Mouse (Mus musculus): ENCODE results near the gene Zfp428. TPM values are rescaled to one million over a fixed set of nuclear protein-coding genes. Genes with fewer than 3 reads are reported as not detected.
A peak's percentile ranks its signal among the peaks of the same experiment; 100 is the strongest.

Zfp428 gene
- total RNA-seq (2021) = 10 to 100 TPM; 15.1 to 15.6 TPM

GRCm38 (mm10) chr7:24506838-24507725 lies at the start of gene Zfp428:
Zfp428 (plus strand) TSS chr7:24507006.
- DNase-seq (ENCODE audit: low spot score) = peak; percentile 72
- intact Hi-C loops (cut with DNase I) = loop anchor here (2.0 kb wide), 1 partner anchor 24 kb away; the partner anchor contains the start of gene Irgq

GRCm38 (mm10) chr7:24457726-24458370 lies 49.0 kb upstream of the Zfp428 start:
- no peak for DNase-seq (ENCODE audit: low spot score)
- intact Hi-C loops (cut with DNase I) = no loop called here

GRCm38 (mm10) chr7:24459440-24459839 lies 47.4 kb upstream of the Zfp428 start:
- no peak for DNase-seq (ENCODE audit: low spot score)
- intact Hi-C loops (cut with DNase I) = no loop called here

GRCm38 (mm10) chr7:24459843-24460242 lies 47.0 kb upstream of the Zfp428 start:
- intact Hi-C loops (cut with DNase I) = no loop called here
- peak; percentile 55 for DNase-seq (ENCODE audit: low spot score)

- peak; percentile 13 for DNase-seq (ENCODE audit: low spot score)
- intact Hi-C loops (cut with DNase I) = no loop called here
These were observed 45.3 kb upstream of the Zfp428 start for GRCm38 (mm10) chr7:24461376-24462051.

- DNase-seq (ENCODE audit: low spot score) = peak; percentile 29
- intact Hi-C loops (cut with DNase I) = no loop called here
These were observed 44.2 kb upstream of the Zfp428 start, which contains the start of gene Plaur for GRCm38 (mm10) chr7:24462388-24463319. Plaur (plus strand) TSS chr7:24462484.

GRCm38 (mm10) chr7:24466835-24467234 lies 40.0 kb upstream of the Zfp428 start:
- no peak for DNase-seq (ENCODE audit: low spot score)
- intact Hi-C loops (cut with DNase I) = no loop called here

GRCm38 (mm10) chr7:24467886-24468285 lies 38.9 kb upstream of the Zfp428 start:
- intact Hi-C loops (cut with DNase I) = no loop called here

GRCm38 (mm10) chr7:24469126-24469525 lies 37.7 kb upstream of the Zfp428 start:
- DNase-seq (ENCODE audit: low spot score) = no peak
- intact Hi-C loops (cut with DNase I) = no loop called here

More at GRCm38 (mm10) chr7:24467886-24468285, 38.9 kb upstream of the Zfp428 start:
- DNase-seq (ENCODE audit: low spot score) = no peak

GRCm38 (mm10) chr7:24470356-24470755 lies 36.5 kb upstream of the Zfp428 start:
- no peak for DNase-seq (ENCODE audit: low spot score)
- intact Hi-C loops (cut with DNase I) = loop anchor here (10.0 kb wide), 1 partner anchor 184 kb away; no protein-coding TSS in a partner anchor

GRCm38 (mm10) chr7:24472442-24472841 lies 34.4 kb upstream of the Zfp428 start:
- DNase-seq (ENCODE audit: low spot score) = no peak
- intact Hi-C loops (cut with DNase I) = loop anchor here (2.0 to 10.0 kb wide), 2 partner anchors 92 to 182 kb away; no protein-coding TSS in a partner anchor

- intact Hi-C loops (cut with DNase I) = loop anchor here (1.0 to 10.0 kb wide), 3 partner anchors 32 to 182 kb away; no protein-coding TSS in a partner anchor
- no peak for DNase-seq (ENCODE audit: low spot score)
These were observed 33.9 kb upstream of the Zfp428 start for GRCm38 (mm10) chr7:24472937-24473336.

GRCm38 (mm10) chr7:24473913-24474529 lies 32.8 kb upstream of the Zfp428 start:
- no peak for DNase-seq (ENCODE audit: low spot score)
- intact Hi-C loops (cut with DNase I) = loop anchor here (1.0 to 10.0 kb wide), 3 partner anchors 33 to 181 kb away; no protein-coding TSS in a partner anchor

GRCm38 (mm10) chr7:24474811-24475506 lies 31.8 kb upstream of the Zfp428 start:
- DNase-seq (ENCODE audit: low spot score) = no peak
- intact Hi-C loops (cut with DNase I) = loop anchor here (5.0 to 10.0 kb wide), 2 partner anchors 72 to 180 kb away; partner anchors contain the start of genes Pinlyp and Xrcc1

GRCm38 (mm10) chr7:24476338-24476737 lies 30.5 kb upstream of the Zfp428 start:
- DNase-seq (ENCODE audit: low spot score) = no peak
- intact Hi-C loops (cut with DNase I) = loop anchor here (5.0 to 10.0 kb wide), 2 partner anchors 71 to 178 kb away; partner anchors contain the start of genes Pinlyp and Xrcc1

- no peak for DNase-seq (ENCODE audit: low spot score)
- intact Hi-C loops (cut with DNase I) = loop anchor here (5.0 to 10.0 kb wide), 2 partner anchors 70 to 178 kb away; partner anchors contain the start of genes Pinlyp and Xrcc1
These were observed 29.9 kb upstream of the Zfp428 start for GRCm38 (mm10) chr7:24476856-24477255.

GRCm38 (mm10) chr7:24478911-24479310 lies 27.9 kb upstream of the Zfp428 start:
- DNase-seq (ENCODE audit: low spot score) = no peak
- intact Hi-C loops (cut with DNase I) = loop anchor here (5.0 to 10.0 kb wide), 2 partner anchors 68 to 176 kb away; partner anchors contain the start of genes Pinlyp and Xrcc1

Data from heart, postnatal 25 days (tissue).